Mouse (Mus musculus): ENCODE results near the gene Phf14.

DNA sequence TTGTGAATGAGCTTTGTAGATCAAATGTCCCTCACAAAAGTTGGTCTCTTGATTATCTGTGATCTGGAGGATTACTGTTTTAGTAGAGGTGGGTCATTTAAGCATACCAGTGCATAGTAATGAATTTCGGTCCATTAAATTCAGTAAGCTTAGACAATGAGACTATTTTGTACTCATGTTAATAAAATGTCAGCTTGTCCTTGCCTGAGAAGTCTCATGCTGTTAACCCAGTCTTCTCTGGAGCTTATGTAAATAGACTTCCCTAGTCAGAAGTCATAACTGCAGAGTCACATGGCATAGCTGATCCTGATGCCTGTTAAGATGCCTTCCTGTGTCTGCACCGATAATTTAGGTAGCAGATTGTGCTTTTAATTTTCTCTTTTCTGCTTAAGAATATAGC, 106.4 kb downstream of the Phf14 start:
- TF ChIP-seq CTCF (IDR thresholded peaks at IDR 0.05; ENCODE audit: insufficient read depth, low read depth, low read length) = no peak
- TF ChIP-seq POLR2A (IDR thresholded peaks at IDR 0.05; ENCODE audit: insufficient read depth, low read depth, low read length) = no peak
